Mouse (Mus musculus): ENCODE data around the gene Phf12.

Gene Phf12

DNA sequence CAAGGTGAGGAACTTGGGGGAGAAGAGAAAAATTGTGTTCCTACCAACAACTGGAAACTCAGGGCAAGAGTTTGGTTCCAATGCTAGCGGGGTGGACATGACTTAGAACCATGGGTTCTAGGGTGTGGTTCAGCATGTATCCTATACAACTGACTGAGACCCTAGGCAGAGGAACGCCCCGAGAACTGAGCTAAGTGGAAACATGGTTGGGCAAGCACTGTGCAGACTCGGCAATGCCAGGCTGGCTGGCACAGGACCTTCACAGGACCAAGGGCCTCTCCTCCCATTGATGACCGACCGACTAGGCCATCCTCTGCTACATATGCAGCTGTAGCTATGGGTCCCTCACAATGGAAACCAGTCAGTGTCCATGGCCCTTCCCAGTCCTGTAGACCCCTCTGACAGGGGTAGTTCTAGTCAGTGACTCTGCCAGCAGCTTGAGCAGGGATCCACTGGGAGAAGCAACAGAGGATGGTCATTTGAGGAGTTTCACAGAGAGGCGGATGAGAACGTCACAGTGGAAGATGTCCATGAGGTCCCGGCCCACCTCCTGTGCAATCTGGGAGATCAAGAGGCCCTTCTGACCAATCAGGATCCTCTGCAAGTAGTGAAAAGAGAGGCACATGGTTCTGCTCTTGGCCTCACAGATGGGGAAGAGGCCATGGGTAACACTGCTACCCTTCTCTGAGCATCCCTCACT is 91.2 kb downstream of the Phf12 start:
- DNase-seq (ENCODE audit: low read depth, low spot score): no peak

DNA sequence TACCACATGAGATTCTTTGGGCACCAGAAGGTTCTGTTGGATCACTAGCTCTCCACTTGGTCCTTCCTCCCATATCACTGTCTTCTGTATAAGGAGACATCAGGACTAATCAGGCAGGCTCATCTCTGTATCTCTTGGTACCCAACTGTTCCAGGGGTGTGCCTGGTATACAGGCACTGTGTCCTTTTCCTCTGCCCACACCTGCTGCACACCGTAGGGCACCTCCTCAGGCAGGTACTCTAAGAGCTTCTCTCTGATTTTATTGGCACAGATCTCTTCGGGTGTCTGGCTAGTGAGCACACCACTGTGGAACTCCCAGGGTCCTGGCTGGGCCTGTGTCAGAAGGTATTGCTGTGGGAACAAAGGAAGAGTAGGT is 91.7 kb downstream of the Phf12 start:
- DNase-seq (ENCODE audit: low read depth, low spot score): no peak

DNA sequence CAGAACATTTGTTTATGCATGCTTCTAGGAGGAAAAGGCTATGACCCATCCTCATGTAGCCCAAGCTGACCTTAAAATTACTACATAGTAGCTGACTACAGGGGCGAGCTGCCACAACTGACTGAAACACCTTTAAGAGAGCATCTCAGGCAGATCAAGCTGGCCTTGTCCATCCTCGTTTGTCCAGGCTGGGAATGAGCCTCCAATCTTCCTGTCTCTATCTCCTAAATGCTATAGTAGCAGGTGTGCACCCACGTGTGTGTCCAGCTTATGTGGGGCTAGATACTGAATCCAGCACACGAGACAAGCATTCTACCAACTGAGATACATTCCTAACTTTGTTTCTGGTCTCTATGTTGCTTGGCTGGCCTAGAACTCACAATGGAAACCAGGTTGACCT is 92.1 kb downstream of the Phf12 start:
- DNase-seq (ENCODE audit: low read depth, low spot score): no peak

Data from mesoderm, embryonic 11.5 days (tissue).